Mouse (Mus musculus) erythroblast, embryonic 14.5 days (primary cell): ENCODE measurements around the gene Tdg.

Experiments
- GATA1 ChIP-seq: IDR thresholded peaks from 2 replicates; pipeline ENCODE4 v1.6.1; 2012; ENCODE audit warnings: low read length, inconsistent platforms, mixed read lengths
- TAL1 ChIP-seq: IDR thresholded peaks from 3 replicates; pipeline ENCODE4 v1.6.1; 2012; ENCODE audit warnings: low read length, inconsistent platforms, mixed read lengths

GRCm38 (mm10) chr10:82646083-82646482, 16.5 kb downstream of the Tdg start:
- TF ChIP-seq GATA1 (no peak), TAL1 (no peak)
